Mouse (Mus musculus): Measurements from ENCODE around the gene Sgms2. TPM values are rescaled to one million over a fixed set of nuclear protein-coding genes. Genes with fewer than 3 reads are reported as not detected.

Sgms2 gene
- 1 to 10 TPM; 2.1 to 3.7 (median 2.4) TPM for total RNA-seq (2022)

DNA sequence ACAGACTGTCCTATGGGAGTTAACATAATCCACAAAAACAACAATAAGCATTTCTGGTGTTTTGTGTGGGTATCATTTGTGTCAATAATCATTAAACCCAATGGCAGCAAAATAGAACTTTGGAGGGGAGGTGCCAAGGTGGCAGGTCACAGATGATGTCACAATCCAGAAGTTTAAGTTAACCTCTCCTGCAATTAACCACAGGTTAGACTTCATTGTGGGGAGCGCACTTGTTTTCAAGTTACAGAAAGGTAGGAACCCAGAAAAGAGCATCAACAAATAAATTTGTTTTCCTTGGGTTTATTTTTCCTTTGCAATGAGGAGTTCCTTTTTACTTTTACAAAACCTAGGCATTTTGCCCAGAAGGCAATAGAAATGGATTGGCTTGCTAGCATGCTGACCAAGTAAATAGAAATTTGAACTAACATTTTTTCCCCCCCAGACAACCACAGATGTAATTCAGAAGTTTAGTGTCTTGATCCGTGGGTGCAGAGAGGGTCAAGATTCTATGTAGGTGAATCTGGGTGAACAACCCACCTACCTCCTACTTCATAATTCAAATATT is at the start of gene Sgms2:
Gene Sgms2, minus strand, starts transcription at position 51 of the 565 bp plus-strand sequence.
- no peak for DNase-seq (ENCODE audit: low spot score in 2 of 2)

DNA sequence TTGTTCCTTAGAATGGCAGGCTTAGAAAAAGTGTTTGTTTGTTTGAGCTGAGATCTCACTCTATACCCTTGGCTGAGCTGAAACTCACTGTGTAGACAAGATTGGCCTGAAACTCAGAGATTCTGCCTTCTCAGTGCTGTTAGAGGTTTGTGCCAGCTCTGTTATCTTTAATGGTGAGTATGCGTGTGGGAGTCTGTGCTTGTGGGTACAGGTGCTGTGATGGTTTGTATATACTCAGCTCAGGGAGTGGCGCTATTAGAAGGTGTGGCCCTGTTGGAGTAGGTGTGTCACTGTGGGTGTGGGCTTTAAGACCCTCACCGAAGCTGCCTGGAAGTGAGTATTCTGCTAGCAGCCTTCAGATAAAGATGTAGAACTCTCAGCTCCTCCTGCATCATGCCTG is 34.0 kb upstream of the Sgms2 start:
- DNase-seq (ENCODE audit: low spot score in 2 of 2): no peak

DNA sequence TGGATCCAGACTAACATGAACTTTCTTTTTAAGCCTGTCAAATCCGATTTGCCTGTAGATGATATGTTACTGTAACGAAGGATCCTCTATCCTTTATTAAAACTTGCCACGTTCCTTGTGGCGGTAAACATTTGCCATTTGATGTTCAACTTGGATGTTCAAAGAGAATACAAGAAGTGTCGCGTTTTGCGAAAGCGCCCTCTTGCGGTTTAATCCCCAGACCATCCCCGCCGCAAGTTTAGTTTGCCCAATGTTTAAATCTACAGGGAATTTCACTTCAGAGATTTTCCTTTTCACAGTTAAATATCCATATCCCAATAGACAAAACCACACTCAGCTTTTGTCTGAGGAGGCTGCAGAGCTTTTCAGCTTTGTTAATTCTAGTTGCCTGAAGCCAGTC is 33.6 kb upstream of the Sgms2 start:
- peak in 1 of 2 experiments; percentile 36 for DNase-seq (ENCODE audit: low spot score in 2 of 2)

DNA sequence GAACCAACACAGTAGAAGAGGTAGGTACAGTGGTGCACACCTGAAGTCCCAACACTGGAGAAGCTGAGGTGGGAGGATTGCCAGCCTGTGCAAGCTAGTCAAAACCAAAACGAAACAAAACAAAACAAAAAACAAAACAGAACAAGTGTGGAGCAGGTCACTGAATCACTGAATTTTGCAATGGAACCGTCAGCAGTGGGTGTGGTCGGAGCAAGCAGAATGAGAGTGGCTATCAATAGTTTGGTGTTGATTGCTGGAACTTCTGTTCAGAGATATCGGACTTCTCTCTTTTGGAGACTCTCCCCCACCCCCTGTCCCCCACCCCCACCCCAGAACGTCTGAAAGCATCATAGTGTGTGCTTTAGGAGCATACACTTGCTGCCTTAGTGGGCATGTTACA is 33.0 kb upstream of the Sgms2 start:
- no peak for DNase-seq (ENCODE audit: low spot score in 2 of 2)

DNA sequence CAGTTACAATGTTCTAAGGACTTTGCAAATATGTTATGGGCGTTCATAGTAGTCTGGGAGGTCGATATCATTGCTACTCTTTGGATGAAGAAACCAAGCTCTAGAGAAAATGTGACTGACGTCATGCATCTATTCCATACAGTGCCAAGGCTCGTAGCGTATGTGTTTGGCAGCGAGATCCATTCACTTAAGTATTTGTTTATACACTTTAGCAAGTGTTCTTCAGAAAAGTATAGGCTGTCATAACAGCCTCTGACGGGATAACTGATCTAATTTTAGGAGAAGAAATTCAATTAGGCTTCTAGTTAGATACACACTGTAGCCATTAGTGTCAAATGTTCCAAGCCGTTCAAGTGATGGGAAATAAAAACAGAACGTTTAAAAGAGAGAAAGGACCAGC is 32.5 kb upstream of the Sgms2 start:
- DNase-seq (ENCODE audit: low spot score in 2 of 2): no peak

DNA sequence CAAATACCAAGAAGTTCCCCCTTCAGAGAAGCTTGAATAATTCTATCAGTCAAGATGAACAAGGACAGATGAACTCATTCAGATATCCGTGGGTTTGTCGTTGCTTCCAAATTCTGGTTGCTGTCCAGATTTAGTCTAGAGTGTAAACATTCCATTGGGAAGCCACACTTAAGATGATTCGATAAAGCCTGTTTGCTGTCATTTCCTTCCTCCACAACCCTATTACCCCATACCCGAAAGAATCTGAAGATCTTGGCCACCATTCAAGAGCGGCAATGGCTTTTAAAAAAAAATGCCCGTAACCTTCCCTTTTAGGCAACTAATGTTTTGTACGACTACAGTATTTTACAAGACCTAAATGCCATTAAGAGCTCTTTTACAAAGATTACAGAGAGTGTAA is 31.0 kb upstream of the Sgms2 start:
- no peak for DNase-seq (ENCODE audit: low spot score in 2 of 2)

DNA sequence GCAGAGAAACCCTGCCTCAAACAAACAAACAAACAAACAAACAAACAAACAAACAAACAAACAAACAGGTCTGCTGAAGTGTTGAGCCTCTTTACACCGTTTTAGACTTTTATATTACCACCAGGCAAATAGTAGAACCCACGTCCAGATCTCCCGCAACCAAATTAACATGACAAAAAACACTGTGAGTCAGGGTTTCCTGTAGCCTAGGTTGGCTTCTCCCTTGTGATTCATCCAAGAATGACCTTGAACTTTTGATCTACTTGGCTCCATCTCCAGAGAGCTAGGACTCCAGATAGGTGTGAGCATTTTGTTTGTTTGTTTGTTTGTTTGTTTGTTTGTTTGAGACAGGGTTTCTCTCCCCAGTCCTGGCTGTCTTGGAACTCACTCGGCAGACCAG is 30.0 kb upstream of the Sgms2 start:
- no peak for DNase-seq (ENCODE audit: low spot score in 2 of 2)

DNA sequence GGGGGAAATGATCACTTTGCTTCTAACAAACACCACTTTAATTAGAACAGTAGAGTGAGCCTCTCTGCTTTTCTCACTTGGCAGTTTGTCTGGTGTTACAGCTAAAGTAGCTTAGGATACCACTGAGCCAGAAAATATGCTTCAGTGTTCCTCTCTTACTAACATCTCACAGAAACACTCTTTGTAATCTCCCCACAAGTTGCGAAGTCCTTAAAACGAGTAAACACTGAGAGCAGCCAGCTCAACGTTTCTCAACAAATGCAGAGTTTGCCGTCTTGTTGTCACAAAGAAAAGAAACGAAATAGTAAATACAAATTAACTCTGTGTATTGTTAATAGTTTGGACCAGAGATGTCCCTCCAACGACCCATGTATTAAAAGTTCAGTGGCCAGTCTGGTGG is 26.5 kb upstream of the Sgms2 start:
- no peak for DNase-seq (ENCODE audit: low spot score in 2 of 2)

DNA sequence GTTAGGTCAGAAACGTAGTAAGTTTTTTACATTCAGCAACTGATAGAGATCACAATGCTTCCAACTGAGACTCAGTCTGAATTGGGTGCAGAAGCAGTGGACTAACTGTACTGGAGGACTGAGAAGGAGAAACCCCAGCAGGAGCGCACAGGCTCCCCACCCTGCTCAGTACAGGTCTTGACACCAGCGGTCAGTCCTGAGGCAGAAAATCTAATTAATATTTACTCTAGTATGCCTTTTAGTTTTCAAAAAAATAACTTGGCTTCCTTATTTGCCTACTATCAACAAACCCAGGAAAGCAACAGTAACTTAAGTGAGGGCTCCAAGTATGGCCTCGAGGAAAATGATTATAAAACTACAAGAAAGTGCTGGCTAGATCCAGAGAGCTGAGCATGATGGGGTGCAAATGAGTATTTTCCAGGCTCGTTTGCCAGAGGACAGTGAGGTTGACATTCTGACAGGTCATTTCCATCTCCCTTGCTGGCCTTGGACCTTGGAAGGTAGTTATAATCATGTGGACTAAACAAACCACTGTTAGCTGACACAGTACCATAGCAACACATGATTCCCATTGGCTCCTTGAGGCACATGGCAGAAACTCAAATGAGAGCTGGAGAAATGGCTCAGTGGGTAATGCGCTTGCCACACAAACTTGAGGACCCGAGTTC is 25.3 kb upstream of the Sgms2 start:
- no peak for DNase-seq (ENCODE audit: low spot score in 2 of 2)

DNA sequence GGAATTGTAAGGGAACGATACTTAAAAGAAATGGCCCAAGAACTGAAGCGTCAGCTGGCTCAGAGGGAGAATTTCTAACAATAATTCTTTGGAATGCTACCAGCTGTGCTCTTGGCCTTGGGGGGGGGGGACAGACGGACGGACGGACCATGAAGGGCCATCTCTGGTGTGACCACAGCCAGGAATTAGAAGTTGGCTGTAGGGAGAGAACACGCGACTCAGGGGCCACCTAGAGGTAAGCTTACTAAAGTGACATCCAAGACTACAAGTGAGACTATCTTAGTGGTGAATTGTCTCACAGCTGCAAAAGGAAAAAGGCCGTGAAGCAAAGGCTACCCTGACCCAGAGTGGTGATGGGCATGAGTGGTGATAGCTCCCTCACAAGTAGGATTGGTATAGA is 20.4 kb upstream of the Sgms2 start:
- DNase-seq (ENCODE audit: low spot score in 2 of 2): no peak

DNA sequence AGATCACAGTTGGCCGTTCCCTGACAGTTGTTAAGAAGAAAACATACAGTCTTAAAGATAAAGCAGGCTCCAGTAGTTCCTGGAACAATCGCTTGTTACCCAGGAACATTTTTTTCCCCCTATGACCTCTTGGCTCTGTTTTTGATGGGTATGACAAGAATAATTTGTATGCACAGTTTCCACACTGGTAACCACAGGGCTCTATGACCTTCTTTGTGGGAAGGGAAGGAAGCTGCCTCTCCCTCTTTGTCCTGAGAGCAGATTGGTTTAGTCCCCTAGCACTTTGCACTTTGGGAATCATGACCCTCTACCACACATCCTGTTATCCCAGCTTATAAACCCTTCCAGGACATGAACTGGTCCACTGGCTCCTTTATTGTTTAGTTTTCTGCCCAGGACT is 16.8 kb upstream of the Sgms2 start:
- DNase-seq (ENCODE audit: low spot score in 2 of 2): no peak

DNA sequence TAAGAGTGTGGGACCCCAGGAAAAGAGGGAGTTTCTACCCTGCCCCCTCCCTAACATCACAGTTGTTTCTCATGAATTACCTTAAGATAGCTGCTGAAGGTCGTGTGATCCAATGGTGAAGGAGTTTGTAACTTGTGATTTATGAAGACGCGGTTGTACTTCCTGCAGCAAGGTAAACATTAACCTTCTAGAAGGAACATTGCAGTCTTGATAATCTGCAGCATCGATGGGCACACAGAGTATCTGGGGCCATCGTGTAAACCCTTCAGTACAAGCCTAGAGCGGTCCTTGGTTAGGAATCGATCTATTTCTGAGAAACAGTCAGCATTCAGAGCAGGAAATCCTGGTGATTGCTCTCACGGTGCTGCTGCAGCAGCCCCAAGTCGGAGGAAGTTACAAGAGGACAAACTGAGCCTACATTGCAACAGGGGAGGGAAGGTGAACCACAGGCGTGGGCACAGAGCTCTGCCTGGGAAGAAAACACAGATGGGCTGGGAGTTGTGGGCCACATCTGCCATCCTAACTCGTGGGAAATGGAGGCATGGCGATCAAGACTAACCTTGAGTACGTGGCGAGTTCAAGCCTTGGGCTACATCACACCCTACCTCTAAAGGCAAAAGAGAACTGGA is 13.5 kb upstream of the Sgms2 start:
- DNase-seq (ENCODE audit: low spot score in 2 of 2): no peak

DNA sequence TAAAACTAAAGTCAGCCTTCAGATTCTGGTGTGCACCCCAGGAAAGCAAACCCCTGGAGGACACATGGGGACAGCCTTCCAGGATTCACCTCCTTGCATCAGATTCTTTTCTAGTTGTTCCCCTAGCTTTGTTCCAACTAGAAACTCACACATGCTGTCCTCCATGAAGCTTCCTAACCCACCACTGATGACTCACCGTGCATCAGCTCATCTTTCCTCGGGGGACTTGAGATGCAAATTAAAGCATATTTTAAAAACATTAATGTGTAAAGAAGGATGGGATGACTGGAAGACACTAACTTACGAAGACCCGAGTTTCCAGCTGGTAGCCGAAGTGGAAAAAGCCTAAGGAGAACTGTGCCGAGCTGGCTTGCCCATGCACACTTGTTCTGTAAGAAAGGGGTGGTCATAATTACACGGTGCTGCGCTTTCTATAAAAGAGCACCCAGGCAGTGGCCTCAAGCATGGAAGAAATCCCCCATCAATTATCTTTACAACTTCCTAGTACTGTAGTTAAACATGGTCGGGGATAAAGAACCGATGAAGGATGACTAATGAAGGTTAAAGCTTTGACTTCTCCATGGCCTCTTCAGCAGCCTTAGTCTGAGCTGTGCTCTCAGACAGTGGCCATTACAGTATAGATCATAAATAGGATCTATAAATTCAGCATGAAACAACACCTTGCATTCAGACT is 10.6 kb upstream of the Sgms2 start:
- no peak for DNase-seq (ENCODE audit: low spot score in 2 of 2)

DNA sequence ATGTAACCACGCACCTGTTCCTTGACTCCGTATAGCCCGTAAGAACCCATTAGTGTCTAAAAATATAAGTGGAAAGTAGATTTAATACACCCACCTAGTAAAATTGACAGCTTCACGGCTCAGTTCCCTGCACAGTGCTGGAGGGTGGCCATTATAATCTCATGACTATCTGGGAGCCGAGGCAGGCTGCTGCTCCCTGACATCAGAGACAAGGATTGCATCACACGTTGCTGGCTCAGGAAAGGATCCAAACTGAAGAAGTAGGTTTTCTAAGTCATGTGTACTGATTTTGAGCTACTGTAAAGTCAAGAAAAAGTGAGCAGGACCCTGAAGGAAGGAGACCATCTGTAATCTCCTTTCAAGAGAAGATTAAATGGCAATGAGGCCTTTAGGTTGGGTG is 8.4 kb upstream of the Sgms2 start:
- DNase-seq (ENCODE audit: low spot score in 2 of 2): no peak

DNA sequence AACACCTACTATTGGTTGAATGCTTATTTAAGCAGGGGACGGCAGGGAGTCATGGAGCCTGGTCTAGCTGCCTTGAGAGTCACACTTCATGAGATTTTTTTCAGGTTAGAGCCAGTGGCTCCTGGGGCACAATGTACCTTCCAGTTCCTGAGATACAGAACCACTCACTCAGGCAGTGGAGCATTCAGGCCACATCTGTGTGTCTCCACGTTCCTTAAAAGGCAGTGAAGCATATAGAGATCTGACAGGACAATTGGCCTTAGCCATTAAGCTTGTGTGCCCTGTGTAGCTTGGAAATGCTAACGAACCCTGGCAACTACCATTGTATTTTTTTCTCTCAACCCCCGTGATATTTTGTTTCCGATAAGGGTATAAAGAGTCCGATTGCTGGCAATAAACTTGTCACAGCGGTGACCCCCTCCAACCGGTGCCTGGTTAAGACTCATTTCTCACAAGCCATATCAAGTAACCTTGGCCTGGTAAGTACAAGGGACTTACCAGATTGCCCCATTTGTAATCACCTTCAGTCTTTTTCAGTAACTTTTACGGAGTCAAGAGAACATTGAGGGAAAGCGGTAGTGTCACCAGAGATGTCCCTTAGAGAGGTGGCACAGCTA is 5.4 kb upstream of the Sgms2 start:
- DNase-seq (ENCODE audit: low spot score in 2 of 2): no peak

DNA sequence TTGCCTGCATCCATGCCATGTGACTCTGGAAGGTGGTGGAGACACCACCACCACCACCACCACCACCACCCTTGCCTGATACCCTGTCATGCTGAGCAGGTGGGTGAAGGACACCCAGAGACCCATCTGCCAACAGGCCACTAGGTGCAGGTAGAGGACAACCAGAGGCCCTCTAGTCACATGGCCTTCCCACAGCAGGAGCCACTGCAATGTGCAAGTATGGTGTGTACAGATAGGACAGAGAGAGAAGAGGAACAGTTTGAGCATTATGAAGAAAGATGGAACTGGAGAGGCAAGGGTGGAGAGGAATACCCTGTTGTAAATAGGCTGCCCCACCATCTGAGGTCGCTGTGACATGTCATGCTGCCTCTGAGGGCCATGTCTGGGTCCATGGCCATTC is 3.9 kb upstream of the Sgms2 start:
- no peak for DNase-seq (ENCODE audit: low spot score in 2 of 2)

DNA sequence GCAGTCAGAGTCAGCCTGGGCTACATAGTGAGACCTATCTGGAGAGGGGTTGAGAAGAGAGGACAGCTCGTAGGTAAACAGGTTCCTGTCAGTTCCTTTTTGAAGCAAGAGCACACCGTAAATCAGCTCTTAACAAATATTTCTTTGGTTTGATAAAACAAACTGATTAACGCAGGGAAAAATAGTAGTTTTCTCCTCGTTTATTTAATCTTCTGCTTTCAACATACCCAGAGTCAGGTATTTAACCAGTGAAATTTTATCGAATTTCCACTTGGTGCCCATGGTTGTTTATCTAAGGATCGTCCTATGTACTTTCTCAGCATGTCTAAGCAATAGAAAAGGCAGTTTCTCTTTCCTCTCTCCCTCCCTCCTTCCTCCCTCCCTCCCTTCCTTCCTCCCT is 2.0 kb upstream of the Sgms2 start:
- DNase-seq (ENCODE audit: low spot score in 2 of 2): no peak

DNA sequence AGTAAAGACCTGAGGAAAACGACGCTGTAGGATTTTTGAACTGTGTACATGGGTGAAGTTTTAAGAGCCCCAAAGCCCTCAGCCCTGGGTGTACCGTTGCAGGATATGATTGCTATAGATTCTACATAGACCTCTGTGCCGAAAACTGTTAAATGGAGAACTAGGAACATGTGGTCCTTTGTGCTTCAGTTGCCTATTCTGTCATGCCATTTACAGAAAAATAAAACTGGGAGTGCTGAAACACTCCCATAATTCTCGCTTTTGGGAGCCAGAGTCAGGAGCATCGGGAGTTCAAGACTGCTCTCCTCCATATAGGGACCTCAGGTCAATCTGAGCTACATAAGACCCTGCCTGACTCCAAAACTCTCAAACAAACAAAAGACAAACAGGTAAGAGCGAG is 769 bp upstream of the Sgms2 start:
- no peak for DNase-seq (ENCODE audit: low spot score in 2 of 2)

DNA sequence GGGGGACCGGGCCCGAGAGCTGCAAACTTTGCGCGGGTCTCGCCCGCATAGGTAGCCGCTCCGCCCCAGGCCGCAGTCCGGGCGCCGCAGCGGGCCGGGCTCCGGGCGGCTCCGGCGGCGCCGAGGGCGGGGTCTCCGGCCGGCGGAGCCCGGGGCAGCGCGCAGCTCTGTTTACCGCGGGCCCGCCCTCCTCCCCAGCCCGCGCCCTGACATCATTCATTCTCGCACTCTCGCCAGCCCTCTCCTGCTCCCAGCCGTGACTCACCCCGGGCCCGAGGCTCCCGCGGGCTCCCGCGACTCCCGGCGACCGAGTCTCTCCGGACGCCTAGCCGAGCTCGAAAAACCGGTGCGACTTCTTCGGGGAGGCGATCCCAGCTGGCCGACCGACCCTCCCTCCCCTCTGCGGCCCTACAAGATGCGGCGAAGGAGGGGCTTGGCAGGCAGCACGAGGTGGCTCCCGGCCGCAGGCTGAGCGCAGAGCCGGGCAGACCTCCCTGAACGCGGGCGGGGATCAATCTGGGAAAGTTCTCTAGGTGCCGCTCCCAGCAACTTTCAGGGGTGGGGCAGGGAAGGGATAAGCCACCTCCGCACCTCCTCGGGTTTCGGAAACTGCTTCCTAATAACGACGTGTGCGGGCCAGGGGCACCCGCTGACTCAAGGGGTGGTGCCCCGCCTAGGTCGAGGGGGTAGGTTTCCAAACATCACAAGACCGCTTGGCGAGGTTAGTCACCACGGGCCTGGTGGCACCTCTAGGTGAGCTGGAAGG is 885 bp downstream of the Sgms2 start:
- DNase-seq (ENCODE audit: low spot score in 2 of 2): peak; percentile 25 to 27

DNA sequence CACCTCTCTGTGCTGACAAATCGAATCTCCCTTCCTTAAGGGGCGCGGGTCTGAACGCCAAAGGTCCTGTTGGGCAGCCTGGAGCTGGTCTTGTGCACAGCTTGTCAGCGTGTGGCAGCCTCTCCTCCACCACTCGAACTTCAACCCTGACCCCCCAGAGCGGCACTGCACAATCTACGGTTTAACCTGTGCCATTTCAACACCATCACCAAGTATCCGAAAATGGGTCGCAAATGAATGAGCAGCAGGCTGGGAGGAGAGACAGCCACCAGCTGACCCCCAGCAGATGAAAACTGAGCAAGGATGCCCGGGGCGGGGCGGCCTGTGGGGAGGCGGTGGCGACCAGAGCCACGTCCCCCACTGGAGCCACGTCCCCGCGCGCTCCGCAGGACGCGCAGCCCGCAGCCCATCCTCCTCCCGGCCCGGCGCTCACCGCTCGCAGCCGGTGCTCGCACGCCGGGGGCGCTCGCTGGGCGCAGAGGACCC is 1.5 kb downstream of the Sgms2 start:
- DNase-seq (ENCODE audit: low spot score in 2 of 2): peak in 1 of 2 experiments; percentile 21

DNA sequence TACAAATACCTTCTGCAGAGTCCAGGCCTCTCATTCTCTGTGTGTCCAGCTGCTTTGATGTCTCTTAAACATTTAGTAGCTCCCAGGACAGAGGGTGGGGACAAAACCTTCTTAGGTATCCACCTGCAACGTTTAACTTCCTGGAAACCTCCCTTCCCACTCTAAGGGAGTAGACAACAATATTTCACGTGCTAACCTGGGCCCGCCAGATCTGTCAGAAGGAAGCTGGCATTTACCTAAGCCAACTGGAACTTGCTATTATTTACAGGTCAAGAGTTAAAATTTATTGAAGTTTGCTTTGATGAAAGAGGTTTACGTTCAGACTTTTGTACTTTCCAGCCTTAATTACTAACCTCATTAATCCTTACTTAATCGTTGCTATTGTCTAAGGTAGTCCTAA is 2.2 kb downstream of the Sgms2 start:
- no peak for DNase-seq (ENCODE audit: low spot score in 2 of 2)

Measured in layer of hippocampus, adult 8-10 months (tissue).